Mouse (Mus musculus) MEL (cell line): ENCODE measurements around the gene Slc25a33.

Experiments used
- CTCF ChIP-seq, 3 experiments: IDR thresholded peaks in 2 of 3; conservative IDR thresholded peaks in 1 of 3; 2 replicates each; pipeline ENCODE4 v1.5.1; 2011 to 2012; ENCODE audit warnings: low read length in 3 of 3, low read depth in 2 of 3, mild to moderate bottlenecking in 2 of 3, improper control_type of control experiment in 1 of 3, inconsistent platforms in 1 of 3, mixed read lengths in 1 of 3, moderate library complexity in 1 of 3; ENCODE audit not compliant: control insufficient read depth in 1 of 3, insufficient read depth in 1 of 3, poor library complexity in 1 of 3, severe bottlenecking in 1 of 3
- EP300 ChIP-seq, 2 experiments: IDR thresholded peaks; 2 replicates each; pipeline ENCODE4 v1.6.1; 2011; ENCODE audit warnings: improper control_type of control experiment in 2 of 2, low read length in 2 of 2, low read depth in 1 of 2, mild to moderate bottlenecking in 1 of 2
- NRF1 ChIP-seq: IDR thresholded peaks from 2 replicates; pipeline ENCODE4 v1.6.1; 2014; ENCODE audit warnings: low read depth, mild to moderate bottlenecking, inconsistent platforms, low read length, improper control_type of control experiment, moderate library complexity; ENCODE audit not compliant: poor library complexity, insufficient read depth, severe bottlenecking
- RCOR1 ChIP-seq: IDR thresholded peaks from 2 replicates; pipeline ENCODE4 v1.6.1; 2012; ENCODE audit warnings: low read depth, mild to moderate bottlenecking, inconsistent platforms, low read length, improper control_type of control experiment

DNA sequence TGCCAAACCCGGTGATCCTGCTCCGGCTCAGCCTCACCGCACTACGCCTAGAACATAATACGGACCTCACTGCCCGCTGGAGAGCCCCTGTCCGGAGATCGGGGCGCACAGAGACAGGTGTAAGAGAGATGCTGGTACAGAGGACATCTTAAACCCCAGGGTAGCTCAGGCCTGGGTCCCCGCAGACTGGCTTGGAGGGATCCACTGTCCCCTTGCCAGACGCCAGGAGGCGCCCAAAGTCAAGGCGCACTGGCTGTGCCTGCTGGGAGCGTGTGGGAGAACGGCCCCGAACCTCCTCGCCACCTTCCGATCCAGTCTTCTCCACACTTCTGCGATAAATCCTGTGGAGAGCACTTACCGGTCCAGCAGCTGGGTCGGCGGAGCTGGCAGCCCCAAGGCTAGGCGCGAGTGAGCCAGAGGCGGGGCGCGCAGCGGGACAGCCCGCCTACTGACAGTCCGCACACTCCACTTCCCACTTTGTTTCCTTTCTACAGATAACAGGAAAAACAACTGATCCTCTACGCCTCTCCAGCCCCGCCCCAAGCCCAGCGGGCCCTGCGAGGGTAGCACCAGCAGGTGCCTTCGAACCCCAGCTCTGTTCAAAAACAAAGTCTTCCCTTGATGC lies 75.8 kb downstream of the Slc25a33 start:
- TF ChIP-seq RCOR1, result no peak
- peak; percentile 58 to 66 (median 65) for TF ChIP-seq CTCF (IDR thresholded peaks at IDR 0.05 in 2 of 3, conservative IDR thresholded peaks at IDR 0.05 in 1 of 3; ENCODE audit: control insufficient read depth in 1 of 3, insufficient read depth in 1 of 3, low read depth in 2 of 3, low read length in 3 of 3, poor library complexity in 1 of 3, severe bottlenecking in 1 of 3)
- no peak; a peak in 1 of 4 replicates for TF ChIP-seq EP300 (IDR thresholded peaks at IDR 0.05; ENCODE audit: low read depth in 1 of 2, low read length in 2 of 2)
- TF ChIP-seq NRF1, result no peak
